Mouse (Mus musculus) kidney, adult 9 months (tissue): Measurements from ENCODE around the gene 2700049A03Rik.

Source experiments
- DNase-seq: peaks from one replicate; pipeline ENCODE4 v3.0.0; 2022

The 2700049A03Rik gene

DNA sequence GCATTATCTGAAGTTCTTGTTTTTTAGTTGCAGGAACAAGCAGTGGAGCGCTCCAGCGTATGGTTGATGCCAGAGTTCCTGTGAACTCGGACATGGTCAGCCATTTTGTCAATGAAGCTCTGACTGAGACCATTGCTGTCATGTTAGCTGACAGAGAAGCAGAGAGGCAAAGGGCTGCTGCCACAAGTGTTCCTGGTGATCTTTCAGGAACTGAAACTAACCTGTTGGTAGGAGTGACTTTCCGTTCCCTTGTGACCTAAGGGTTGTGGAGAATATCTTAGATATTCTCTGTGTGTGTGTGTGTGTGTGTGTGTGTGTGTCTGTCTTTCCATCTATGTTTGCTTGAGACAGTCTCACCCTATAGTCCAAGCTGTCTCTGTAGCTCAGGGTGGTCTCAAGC is 47.7 kb downstream of the 2700049A03Rik start:
- DNase-seq = no peak

DNA sequence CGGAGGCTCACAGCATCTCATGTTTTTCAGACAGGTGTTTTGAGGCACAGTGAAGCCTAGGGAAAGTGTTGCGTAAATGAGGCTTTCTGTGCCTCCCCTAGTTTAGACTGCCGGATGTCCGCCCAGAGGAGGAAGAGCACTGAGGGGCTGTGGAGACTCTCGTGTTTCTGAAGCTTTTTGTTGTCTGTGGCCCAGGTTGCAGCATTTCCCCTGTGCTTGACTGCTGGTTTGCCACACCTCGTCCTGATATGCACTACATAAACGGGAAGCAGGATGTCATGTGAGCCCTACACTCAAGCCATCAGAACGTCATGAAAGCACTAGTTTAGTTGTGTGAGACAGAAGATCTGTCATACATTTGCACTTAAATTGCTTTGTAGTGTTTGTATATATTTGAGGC is 56.1 kb downstream of the 2700049A03Rik start:
- no peak for DNase-seq

DNA sequence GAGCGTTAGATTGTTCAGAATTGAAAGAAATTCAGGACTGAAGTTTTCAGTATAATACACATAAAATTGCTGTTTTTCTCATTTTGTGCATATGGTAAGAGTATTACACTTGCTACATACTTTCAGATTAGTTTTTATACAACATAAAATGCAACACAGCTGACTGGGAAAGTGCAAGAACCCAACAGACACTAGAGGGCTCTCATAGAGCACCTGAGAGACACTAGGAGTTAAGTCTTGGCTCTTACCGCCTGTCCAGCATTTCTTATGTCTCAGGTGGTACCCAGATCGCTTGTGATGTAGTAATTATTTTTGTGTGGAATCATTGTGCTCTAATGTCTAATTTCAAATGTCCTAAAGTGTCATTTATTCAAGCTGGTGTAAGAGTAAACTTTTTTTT is 61.0 kb downstream of the 2700049A03Rik start:
- DNase-seq = peak; percentile 38

DNA sequence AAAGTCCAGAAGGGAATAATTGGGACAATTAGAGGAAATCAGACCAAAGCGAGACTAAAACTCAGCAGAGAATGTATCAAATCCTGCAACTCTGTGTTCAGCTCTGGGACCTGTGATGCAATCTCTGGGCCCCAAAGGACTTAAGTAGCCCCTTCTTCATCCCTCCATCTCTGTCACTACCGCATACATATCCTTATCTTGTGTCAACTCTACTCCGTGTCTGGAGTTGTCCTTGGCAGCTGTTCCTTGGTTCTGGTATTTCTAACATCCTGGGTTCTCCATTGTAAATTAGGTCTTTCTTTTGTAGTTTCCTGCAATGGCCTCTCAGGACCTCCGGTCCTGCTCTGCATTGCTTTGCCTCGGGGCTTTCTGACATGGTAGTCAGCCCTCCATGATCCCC is 65.1 kb downstream of the 2700049A03Rik start:
- DNase-seq = no peak

DNA sequence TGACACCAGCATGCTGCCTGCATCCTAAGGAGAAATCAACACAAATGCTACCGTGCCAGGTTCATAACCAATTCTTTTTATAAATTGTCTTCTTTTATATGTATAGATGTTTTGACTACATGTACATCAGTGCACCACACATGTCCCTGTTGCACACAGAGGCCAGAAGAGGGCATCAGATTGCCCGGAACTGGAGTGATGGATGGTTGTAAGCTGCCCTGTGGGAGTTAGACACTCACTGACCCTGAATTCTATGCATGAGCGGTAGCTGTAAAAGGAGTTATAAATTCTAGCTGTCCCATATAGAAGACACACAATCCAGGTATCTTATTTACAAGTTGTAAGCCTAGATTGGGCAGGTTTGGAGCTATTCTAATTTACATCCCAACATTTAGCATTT is 67.7 kb downstream of the 2700049A03Rik start:
- no peak for DNase-seq

DNA sequence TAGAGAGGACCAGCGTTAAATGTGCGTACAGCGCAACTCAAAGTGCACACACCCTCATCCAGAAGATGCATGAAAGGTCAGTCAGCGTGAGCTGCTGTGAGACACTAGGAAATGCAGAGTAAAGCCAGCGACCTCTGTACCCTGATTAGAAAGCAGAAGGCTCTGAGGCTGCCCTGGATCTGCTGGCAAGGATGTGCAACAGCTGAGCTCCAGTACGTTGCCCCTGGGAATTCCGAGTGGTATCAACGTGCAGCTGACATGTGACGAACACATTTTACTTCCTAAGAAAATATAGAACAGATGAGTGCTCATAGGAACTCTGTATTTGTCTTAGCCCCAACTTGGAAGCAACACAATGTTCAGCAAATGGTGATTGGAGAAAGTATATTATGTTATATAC is 80.5 kb downstream of the 2700049A03Rik start:
- DNase-seq = no peak

DNA sequence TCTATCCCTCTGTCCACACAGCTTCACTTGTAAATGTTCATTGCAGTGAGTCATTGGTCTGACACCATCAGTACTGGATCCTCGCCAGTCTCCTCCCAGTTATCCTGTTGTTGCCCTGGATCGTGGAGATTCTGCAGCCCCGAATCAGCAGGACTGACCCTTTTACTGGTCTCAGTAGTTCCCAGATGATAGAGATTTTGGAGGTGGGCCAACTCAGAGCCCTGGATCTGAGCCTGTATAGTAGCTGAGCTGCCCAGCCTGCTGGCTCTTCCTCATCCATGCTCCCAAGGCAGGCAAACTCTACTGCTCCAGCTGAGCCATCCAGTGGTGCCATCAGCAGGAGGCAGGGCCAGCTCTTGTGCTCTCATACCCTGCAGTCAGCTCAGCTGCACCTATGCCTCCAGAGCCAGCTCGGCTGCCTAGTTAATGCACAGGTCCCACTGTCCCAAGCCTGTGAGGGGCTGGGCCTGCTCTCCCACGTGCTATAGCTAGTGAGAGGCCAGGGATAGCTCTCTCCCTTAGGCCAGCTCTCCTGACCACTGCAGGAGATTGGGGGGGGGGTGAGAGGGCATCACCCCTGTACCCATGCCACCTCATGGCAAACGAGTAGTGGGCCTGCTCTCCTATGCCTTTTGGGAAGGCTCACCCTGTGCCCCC is 81.3 kb downstream of the 2700049A03Rik start:
- no peak for DNase-seq

DNA sequence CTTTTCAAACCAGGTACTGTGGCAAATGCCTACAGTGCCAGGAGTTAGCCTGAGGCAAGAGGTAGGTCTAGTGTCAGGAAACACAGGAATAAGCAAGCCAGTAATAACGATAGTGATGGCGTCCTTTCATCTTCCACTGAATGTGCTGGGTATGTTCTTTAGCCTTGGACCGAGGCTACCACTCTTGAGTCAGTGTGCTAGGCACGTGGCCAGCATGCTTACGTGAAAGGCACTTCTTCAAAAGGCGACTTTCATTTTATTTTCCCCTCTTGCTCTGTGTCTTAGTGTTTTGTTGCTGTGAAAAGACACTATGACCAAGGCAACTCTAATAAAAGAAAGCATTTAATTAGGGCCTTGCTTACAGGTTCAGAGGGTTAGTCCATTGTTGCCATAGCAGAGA is 86.1 kb downstream of the 2700049A03Rik start:
- no peak for DNase-seq

DNA sequence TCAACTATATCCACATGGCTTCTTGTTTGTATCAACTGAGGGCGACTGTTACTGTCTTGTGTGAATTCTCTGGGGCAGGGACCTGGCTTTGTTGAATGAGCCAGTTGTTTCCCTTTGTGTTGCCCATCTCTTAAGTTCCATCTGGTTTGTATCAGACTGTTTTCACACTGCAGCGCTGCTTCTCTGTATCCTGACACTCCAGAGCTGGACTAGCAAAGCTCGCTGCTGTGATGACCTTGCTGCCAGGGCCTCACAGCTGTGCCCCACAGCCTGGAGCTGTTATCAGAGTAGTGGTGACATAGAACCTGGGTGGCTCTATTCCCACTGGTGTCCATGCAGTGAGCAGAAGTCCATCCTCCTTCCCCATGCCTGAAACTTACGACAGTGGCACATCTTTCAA is 91.1 kb downstream of the 2700049A03Rik start:
- DNase-seq = no peak

DNA sequence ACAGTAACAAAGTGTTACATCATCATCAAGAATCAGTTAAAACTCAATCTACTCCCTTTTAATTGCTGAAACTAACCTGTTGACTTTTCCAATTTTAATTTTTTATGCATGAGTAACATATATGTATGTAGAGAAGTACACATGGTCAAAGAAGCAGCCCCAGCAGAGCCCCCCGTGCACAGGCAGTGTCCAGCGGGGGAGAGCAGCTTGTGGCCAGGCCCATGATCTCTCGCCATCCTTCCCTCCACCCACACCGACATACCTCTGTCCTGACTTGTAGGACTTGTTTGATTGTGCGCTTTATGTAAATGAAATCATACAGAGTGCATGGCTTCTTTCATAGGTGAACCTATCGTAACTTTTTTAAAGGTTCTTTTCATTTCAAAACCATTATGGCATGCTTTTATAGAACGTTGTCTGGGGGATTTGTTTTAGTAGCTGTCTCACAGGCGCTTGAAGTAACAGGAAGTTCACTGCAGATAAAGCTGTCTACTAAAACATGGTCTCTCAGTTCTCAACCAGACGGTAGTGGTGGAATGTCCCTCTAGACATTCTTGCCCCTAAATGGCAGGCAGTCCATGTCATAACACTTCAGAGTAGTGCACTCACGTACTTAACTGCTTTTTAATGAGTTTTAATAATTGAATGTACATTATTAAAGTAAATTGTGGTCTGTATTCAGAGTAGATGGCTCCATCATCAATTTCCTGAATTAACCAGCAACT is 92.4 kb downstream of the 2700049A03Rik start:
- DNase-seq = no peak

DNA sequence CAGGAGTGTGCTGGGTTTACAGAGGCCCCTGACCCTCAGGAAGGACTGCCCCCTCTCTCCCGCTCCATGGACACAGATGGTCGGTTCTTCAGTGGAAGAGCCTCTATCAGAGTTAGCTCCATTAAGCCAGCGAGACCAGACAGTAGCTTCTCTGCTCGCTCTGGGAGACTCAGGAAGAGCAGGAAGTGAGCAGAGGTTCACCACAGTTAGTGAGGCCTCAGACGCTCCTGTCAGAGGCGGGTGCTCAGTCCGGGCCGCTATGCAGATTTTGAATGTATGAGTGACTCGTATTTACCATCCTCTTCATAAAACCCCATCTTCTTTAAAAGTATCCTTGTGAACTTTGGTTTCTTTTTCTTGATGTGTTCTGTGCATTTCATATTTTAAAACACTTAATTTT is 94.9 kb downstream of the 2700049A03Rik start:
- no peak for DNase-seq

DNA sequence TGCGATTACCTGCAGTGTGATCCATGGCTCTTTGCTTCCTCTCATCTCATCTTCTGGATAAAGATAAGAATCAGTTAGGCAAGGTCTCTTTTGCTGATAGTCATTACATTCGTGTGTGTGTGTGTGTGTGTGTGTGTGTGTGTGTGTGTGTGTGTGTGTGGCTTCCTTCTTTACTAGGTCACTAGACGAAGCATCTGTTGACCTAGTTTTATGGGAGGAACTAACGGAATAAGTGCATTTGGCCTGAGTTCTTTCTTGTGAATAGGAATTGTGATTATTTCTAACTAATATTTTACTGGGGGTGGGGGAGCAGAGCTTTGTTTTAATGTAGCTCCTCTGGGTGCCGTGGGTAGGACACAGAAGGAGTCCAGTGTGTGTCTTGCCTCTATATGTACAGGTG is 96.8 kb downstream of the 2700049A03Rik start:
- no peak for DNase-seq

DNA sequence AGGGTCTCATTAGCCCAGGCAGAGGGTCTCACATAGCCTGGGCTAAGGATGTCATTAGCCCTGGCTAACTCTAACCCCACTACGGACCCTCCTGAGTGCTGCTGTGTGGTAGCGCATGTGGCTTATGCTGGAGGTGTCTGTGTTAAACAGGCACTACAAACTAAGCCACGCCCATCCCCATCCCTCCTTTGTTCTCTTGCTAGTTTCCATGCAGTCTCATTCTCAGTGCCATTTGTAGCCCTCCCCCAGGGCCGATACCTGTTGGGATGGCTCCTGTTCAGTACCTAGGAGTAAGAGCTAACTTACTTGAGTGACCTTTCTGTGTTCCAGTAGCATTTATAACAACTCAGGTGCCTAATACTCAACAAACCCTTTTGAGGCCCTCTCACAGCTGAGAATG is 100.4 kb downstream of the 2700049A03Rik start:
- DNase-seq = no peak

DNA sequence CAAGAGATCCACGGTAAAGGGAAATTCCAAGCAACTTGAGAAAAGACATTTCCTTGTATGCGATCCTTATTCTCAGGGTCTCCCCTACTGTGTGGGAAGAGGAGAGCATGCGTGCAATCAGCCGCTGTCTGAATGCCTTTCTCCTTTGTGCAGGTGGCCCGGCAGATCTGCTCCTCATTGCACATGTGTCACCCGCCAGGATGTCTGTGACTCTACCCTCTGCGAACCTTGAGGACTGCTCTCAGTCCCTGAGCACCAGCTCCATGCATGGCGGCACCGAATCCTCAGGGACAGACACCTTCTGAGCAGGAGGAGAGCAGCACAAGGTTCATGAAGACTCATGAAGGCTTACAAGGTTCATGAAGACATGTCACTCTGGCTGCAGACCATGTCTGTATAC is 106.1 kb downstream of the 2700049A03Rik start:
- DNase-seq = no peak

DNA sequence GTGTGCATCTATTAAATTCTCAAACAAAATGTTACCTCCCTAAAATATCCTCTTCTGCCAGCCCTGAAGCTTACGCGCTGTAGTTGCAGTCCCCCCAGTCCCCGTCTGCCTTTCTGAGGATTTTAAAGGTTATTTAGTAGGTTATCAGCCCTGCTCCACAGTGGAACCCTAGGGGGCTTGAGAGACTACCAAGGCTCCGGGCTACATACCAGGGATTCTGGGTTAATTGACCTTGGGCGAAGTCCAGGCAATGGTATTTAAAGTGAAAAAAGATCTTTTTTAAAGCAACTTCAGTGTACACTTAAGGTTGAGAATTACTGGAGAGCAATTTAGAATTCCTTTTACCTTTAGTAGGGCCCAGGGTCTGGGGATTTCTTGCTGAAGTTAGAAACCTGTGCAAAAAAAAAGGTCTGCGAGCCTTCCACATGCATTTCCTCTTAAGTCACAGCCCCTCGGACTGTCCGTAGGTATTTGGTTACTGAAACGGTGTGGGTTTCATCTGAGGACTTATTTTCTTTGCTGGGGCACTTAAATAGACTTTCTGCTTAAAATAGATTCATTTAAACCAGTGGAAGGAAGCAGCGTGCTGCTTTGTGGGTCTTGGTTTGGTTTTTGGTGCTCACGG is 108.2 kb downstream of the 2700049A03Rik start:
- DNase-seq = peak; percentile 29

DNA sequence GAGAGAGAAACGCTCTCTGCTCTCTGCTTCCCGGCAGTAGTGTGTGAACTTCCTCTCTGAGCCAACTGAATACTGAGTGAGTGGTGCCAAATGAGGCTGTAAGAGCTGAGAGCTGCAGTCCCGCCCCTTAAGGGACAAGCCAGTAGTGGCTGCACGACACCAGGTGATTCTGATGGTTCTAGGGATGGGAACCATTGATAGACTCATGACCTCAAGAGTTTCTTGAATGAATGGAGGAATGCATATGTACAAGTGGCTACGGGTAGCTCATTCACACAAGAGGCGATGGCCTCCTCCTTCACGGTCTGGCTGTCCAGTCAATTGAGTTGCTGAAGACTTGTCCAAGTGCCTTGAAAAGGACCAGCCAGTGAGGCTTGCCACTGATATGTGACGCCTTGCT is 110.5 kb downstream of the 2700049A03Rik start:
- no peak for DNase-seq

DNA sequence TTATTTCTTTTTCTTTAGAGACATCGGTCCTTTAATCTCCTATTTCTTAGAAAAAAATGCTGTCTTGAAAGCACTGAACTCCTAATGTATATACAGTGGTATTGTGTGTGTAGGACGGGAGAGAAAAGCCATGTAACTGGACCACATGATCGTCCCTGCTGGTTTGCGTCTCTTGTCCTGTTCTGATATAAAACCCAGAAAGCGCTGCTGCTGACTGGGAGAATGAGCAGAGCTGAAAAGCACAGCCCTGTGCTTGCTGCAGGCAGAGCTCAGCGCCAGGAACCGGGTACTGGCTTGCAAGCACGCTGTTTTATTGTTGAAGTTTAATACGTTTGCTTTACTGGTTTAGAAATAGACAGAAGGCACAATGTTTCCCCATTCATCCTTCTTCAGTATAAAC is 112.7 kb downstream of the 2700049A03Rik start:
- DNase-seq = no peak

DNA sequence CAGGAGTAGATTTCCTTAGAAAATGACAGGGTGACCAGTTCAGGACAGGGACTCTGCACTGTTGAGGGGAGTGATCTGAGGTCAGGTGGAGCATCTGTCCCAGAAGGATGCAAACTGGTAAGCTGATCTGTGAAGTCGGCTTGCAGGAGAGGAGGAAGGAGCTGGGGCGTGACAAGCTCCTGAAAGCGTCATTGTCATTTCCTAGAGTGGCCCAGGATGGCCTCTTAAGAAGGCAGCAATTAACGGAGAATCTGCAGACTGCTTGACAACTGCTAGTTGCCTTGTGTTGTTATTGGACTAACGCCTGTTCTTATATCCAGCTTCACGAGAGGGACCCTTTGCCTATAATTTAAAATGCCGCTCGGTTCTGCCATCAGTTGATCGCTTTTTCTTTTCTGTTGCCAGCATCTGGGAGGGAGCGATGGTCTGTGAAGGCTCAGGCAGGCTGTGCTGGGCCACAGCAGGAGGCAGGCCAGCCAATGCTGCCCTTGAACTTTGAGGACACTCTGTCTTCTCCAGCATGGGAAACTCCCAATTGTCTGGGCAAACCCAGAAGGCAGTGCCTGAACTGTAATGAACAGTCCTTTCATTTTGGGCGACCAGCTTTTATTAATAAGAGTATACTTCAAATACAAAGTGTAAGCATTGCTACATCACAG is 116.0 kb downstream of the 2700049A03Rik start:
- no peak for DNase-seq

DNA sequence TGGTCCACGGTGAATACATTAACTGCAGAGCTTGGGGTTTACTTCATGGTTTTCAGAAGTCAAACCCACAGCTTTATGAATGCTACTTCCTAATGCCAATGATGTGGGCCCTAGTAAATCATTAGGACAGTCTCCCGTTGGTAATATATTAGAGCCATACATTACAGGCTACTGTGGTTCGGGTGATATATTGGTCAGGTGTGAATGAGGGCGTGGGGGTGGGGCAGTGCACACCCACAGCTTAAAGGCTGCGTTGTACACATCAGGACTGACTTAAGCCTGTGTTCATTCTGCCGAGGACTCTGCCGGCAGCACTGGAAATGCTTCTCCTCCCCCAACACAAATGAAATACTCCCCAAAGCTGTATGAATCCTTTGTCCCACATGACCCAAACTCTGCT is 118.1 kb downstream of the 2700049A03Rik start:
- no peak for DNase-seq

DNA sequence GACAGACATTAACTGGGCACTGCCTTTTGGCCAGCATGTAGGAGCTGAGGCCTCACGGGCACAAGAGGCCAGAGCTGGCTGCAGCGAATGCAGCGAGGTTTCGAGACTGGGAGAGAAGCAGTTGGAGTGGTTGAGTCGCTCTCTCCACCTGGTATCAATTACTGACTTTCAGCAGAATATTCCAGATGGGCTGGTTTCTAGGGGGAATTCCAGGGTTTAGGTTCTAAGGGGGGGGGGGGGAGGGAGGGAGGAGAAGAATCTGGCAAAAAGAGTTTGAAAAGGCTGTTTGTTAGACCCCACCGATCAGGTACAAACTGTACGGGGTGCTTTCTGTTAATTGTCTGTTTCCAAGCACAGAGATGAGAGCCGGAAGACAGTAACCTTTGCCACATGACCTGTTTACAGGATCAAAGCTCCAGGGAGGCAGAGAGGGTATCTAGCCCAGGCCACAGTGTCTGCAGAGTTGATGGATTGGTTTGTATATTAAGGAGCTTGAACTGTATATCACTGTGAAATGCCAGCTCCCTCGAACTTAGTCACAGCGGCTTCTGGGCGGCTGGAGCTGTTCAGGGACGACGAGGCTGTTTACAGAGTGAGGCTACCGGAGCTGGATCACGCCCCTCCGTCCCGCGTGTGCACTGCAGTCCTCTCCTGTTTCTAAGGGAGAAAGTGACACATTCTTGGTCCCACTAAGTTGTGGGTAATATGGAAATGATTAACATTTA is 121.7 kb downstream of the 2700049A03Rik start:
- DNase-seq = no peak

DNA sequence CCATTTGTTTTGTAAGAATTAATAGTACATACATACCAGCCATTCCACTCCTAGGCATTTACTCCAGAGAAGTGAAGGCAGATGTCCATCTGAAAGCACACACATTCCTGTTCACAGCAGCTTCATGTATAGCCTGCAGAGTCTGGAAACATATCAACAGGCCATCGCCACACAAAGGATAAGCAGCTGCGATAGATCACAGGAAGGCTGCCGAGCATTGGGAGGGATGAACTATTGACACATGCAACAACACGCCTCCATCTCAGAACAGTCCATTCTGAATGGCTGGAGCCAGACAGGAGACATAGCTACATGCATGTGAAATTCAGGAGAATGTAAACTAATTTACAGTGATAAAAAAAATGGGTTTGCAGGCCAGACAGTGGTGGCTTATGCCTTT is 127.6 kb downstream of the 2700049A03Rik start:
- no peak for DNase-seq

DNA sequence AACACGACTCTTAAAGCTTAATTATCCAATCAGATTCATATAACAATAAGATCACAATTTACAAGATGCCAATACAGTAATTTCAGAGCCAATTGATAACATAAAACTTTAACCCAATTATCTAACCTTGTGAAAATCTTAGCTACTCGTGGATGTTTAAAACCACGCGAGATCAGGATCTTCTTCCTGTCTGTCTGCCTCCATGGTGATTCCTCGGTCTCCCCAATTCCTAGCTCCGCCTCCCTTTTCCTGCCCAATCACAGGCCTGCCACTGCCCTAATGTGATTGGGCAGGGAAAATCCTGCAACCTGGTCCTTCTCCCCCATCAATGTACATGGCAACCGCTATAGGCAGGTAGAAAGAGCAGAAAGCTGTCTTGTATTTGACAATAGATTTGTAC is 132.7 kb downstream of the 2700049A03Rik start:
- no peak for DNase-seq

DNA sequence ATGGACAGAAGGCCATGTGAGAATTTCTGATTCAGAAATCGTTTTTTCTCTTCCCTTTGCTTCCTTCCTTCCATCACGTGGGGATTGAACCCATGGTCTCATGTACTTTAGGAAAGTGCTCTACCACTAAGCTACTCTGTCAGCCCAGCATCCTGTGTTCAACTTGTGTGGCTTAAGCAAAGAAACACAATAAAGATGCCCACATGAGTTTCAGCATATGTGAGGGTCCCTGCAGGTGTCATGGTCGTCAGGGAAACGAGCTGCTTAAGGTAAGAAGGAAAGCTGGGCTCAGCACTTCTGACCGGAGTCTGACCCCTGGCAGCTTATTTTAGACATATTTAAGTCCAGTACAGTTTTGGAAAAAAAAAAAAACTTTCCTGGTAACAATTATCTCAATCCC is 134.5 kb downstream of the 2700049A03Rik start:
- DNase-seq = no peak
